Mouse (Mus musculus) erythroblast, embryonic 14.5 days (primary cell): Measurements from ENCODE around the gene Abcc12.

ENCODE experiments used
- GATA1 ChIP-seq: IDR thresholded peaks from 2 replicates; pipeline ENCODE4 v1.6.1; 2012; ENCODE audit warnings: low read length, inconsistent platforms, mixed read lengths
- TAL1 ChIP-seq: IDR thresholded peaks from 3 replicates; pipeline ENCODE4 v1.6.1; 2012; ENCODE audit warnings: low read length, inconsistent platforms, mixed read lengths

- TF ChIP-seq GATA1: no peak
- no peak for TF ChIP-seq TAL1
Measured at GRCm38 (mm10) chr8:86581921-86582331, 1.4 kb upstream of the Abcc12 start.
